8 mouse cellular contexts compared by ENCODE assay signal in the genomic region with DNA sequence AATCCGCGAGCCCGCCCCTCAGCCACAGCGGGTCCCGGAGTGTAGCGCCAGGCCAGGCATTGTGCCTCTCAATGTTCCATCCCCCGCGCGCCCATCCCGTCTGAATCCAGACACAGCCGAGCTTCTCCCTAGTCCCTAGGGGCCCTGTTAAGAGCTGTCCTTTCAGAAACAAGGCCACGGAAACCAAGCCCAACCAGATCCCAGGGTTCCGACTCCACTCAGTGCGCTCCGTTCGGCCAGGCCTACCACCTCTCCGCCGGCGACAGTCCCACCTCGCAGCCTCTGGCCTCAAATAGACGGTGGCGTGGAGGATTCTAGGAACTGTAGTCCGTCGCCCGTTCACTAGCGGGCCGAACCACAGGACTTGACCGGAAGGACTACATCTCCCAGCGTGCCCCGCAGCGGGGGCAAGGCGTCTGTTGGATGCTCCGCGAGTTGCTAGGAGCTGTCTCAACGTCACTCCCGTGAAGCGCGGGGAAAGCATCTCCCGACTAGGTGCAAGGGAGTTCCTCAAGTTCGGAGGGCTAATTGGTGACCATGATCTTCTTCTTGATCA. TPM values are rescaled to one million over a fixed set of nuclear protein-coding genes. Genes with fewer than 3 reads are reported as not detected.
DNase-seq lines count a peak whose midpoint lies in the region; ATAC-seq and TF ChIP-seq lines count a peak whose summit lies in the region.

A gene (minus strand): TSS at position 283 of the 556 bp plus-strand sequence.

- H3K27ac ChIP-seq in forebrain, embryonic 10.5 days, result peak within 1 kb of the TSS; percentile 92
- peak within 1 kb of the TSS; percentile 96 for H3K27ac ChIP-seq in heart, embryonic 15.5 days
- H3K27ac ChIP-seq in liver, embryonic 14.5 days, result peak within 1 kb of the TSS; percentile 57
- H3K27ac ChIP-seq in neural tube, embryonic 11.5 days (ENCODE audit: low read depth, low read length), result peak within 1 kb of the TSS; percentile 87
- H3K27ac ChIP-seq in stomach, postnatal 0 days (replicated peaks), result peak within 1 kb of the TSS; percentile 90

- H3K9me3 ChIP-seq in forebrain, embryonic 10.5 days, result no peaks in the 10 kb centered on the region
- no peaks in the 10 kb centered on the region for H3K9me3 ChIP-seq in heart, embryonic 15.5 days (replicated peaks)
- H3K9me3 ChIP-seq in liver, embryonic 14.5 days (ENCODE audit: control insufficient read depth, low read length), result no peaks in the 10 kb centered on the region
- H3K9me3 ChIP-seq in neural tube, embryonic 11.5 days (ENCODE audit: control insufficient read depth, low read length), result no peaks in the 10 kb centered on the region
- no peaks in the 10 kb centered on the region for H3K9me3 ChIP-seq in stomach, postnatal 0 days (ENCODE audit: control insufficient read depth, low read length)

- peak within 1 kb of the TSS; percentile 83 for H3K4me2 ChIP-seq in heart, embryonic 15.5 days
- peak within 1 kb of the TSS; percentile 97 for H3K4me2 ChIP-seq in liver, embryonic 14.5 days (ENCODE audit: low read depth)
- peak within 1 kb of the TSS; percentile 84 for H3K4me2 ChIP-seq in neural tube, embryonic 11.5 days (ENCODE audit: low read depth)
- H3K4me2 ChIP-seq in stomach, postnatal 0 days (replicated peaks; ENCODE audit: low read depth), result peak within 1 kb of the TSS; percentile 70

- peaks cover 44% of the 10 kb centered on the region for H3K36me3 ChIP-seq in forebrain, embryonic 10.5 days (replicated peaks)
- H3K36me3 ChIP-seq in heart, embryonic 15.5 days, result peaks cover 21% of the 10 kb centered on the region
- H3K36me3 ChIP-seq in liver, embryonic 14.5 days (replicated peaks; ENCODE audit: control insufficient read depth, insufficient read depth, low read depth), result no peaks in the 10 kb centered on the region
- H3K36me3 ChIP-seq in neural tube, embryonic 11.5 days (ENCODE audit: control insufficient read depth, insufficient read depth, low read length), result no peaks in the 10 kb centered on the region; the same call in 1 of the 2 replicates
- H3K36me3 ChIP-seq in stomach, postnatal 0 days (ENCODE audit: control insufficient read depth, insufficient read depth, low read length), result peaks cover 4% of the 10 kb centered on the region; the same call in 1 of the 2 replicates

- H3K4me1 ChIP-seq in forebrain, embryonic 10.5 days, result peaks cover 39% of the 10 kb centered on the region
- peaks cover 19% of the 10 kb centered on the region for H3K4me1 ChIP-seq in heart, embryonic 15.5 days (replicated peaks)
- H3K4me1 ChIP-seq in liver, embryonic 14.5 days (replicated peaks; ENCODE audit: control insufficient read depth in 2 of 2, insufficient read depth in 2 of 2, low read length in 1 of 2), result peaks cover 2 to 11% of the 10 kb centered on the region in 2 experiments; a peak in 3 of 4 replicates
- H3K4me1 ChIP-seq in neural tube, embryonic 11.5 days (ENCODE audit: control insufficient read depth, insufficient read depth, low read length), result peaks cover 10% of the 10 kb centered on the region
- H3K4me1 ChIP-seq in stomach, postnatal 0 days (replicated peaks; ENCODE audit: control insufficient read depth, insufficient read depth), result no peaks in the 10 kb centered on the region

- peaks cover 6% of the 10 kb centered on the region; the same call in 1 of the 2 replicates for H3K27me3 ChIP-seq in forebrain, embryonic 10.5 days (ENCODE audit: poor library complexity, severe bottlenecking)
- no peaks in the 10 kb centered on the region for H3K27me3 ChIP-seq in heart, embryonic 15.5 days
- no peaks in the 10 kb centered on the region for H3K27me3 ChIP-seq in liver, embryonic 14.5 days (ENCODE audit: control insufficient read depth, insufficient read depth, low read length)
- H3K27me3 ChIP-seq in neural tube, embryonic 11.5 days (ENCODE audit: control insufficient read depth, insufficient read depth, low read length), result no peaks in the 10 kb centered on the region
- H3K27me3 ChIP-seq in stomach, postnatal 0 days (ENCODE audit: control insufficient read depth, insufficient read depth, low read length), result no peaks in the 10 kb centered on the region

- no peak for TF ChIP-seq EP300 in liver, embryonic 14.5 days (IDR thresholded peaks at IDR 0.05; ENCODE audit: low read depth)
- no peak for TF ChIP-seq EP300 in stomach, postnatal 0 days (optimal IDR thresholded peaks at IDR 0.05)

- peak within 1 kb of the TSS; percentile 68 for H3K4me3 ChIP-seq in forebrain, embryonic 10.5 days
- H3K4me3 ChIP-seq in heart, embryonic 15.5 days, result peak within 1 kb of the TSS; percentile 73
- peak within 1 kb of the TSS; percentile 83 to 93 for H3K4me3 ChIP-seq in liver, embryonic 14.5 days (ENCODE audit: insufficient read depth in 1 of 2, low read depth in 2 of 2, low read length in 2 of 2)
- peak within 1 kb of the TSS; percentile 80 for H3K4me3 ChIP-seq in neural tube, embryonic 11.5 days (ENCODE audit: low read depth, low read length)
- peak within 1 kb of the TSS; percentile 65 for H3K4me3 ChIP-seq in stomach, postnatal 0 days (ENCODE audit: low read depth, low read length)

- peak; percentile 79 for DNase-seq in c-Kit-negative CD71-positive TER-119-positive erythroid progenitor cells, embryonic 14.5 days (ENCODE audit: low read depth, low spot score)
- peak; percentile 95 for DNase-seq in forebrain, embryonic 10.5 days (ENCODE audit: extremely low spot score, low spot score)
- DNase-seq in kidney, postnatal 25 days, result peak; percentile 94 to 98
- DNase-seq in liver, embryonic 14.5 days (ENCODE audit: low read depth in 3 of 3, low spot score in 3 of 3), result peak; percentile 86 to 90 (median 89)
- peak; percentile 97 for DNase-seq in neural tube, embryonic 11.5 days (ENCODE audit: low spot score)
- DNase-seq in stomach, postnatal 0 days (ENCODE audit: low spot score), result peak; percentile 94

- ATAC-seq in CD4-positive, CD25-positive, alpha-beta regulatory T cell, adult 4 months, result peak; percentile 99
- ATAC-seq in heart, embryonic 15.5 days (replicated peaks; ENCODE audit: insufficient number of reproducible peaks, insufficient read depth, low FRiP score, low read depth), result peak; percentile 96
- ATAC-seq in liver, embryonic 14.5 days (ENCODE audit: insufficient read depth), result peak; percentile 97
- peak; percentile 94 for ATAC-seq in neural tube, embryonic 11.5 days (ENCODE audit: insufficient read depth, low FRiP score, low TSS enrichment)
- peak; percentile 93 for ATAC-seq in stomach, postnatal 0 days (ENCODE audit: low FRiP score, low TSS enrichment)

- no peak for TF ChIP-seq CTCF in liver, embryonic 14.5 days (IDR thresholded peaks at IDR 0.05; ENCODE audit: low read depth)
- TF ChIP-seq CTCF in stomach, postnatal 0 days (IDR thresholded peaks at IDR 0.05; ENCODE audit: low read depth), result no peak

- peak within 1 kb of the TSS; percentile 75 for H3K9ac ChIP-seq in heart, embryonic 15.5 days
- H3K9ac ChIP-seq in liver, embryonic 14.5 days (replicated peaks), result peak within 1 kb of the TSS; percentile 88
- H3K9ac ChIP-seq in neural tube, embryonic 11.5 days (ENCODE audit: low read length), result peak within 1 kb of the TSS; percentile 89
- H3K9ac ChIP-seq in stomach, postnatal 0 days (ENCODE audit: low read length), result peak within 1 kb of the TSS; percentile 71

- WGBS in forebrain, embryonic 10.5 days, result under 1% methylated on average over 40 of the region's 40 CpGs
- under 1% methylated on average over 40 of the region's 40 CpGs for WGBS in heart, embryonic 15.5 days
- WGBS in liver, embryonic 14.5 days (ENCODE audit: insufficient replicate concordance), result under 1% methylated on average over 40 of the region's 40 CpGs
- under 1% methylated on average over 40 of the region's 40 CpGs for WGBS in neural tube, embryonic 11.5 days
- under 1% methylated on average over 40 of the region's 40 CpGs for WGBS in stomach, postnatal 0 days

RNA-seq across cellular contexts. Expression of the gene that starts here (rescaled TPM):
- polyA plus RNA-seq in CD4-positive, CD25-positive, alpha-beta regulatory T cell, adult 4 months (2017; shearing (Covaris generic)), result 1 to 10 TPM; 2.8 to 5.2 TPM
- 63.5 and 67.7 TPM in 2 replicates for polyA plus RNA-seq in forebrain, embryonic 10.5 days (2016; fragmentation: Nextera tagmentation; extraction: Ambion mirVana)
- 19.8 and 26.0 TPM in 2 replicates for polyA plus RNA-seq in heart, embryonic 15.5 days (2015; fragmentation: Nextera tagmentation; extraction: Ambion mirVana)
- 5.8 and 8.7 TPM in 2 replicates for polyA plus RNA-seq in liver, embryonic 14.5 days (2012; rRNA removed)
- 3.1 and 3.5 TPM in 2 replicates for polyA plus RNA-seq in liver, embryonic 14.5 days (2014; fragmentation: Nextera tagmentation; extraction: Ambion mirVana)
- 35.7 and 37.0 TPM in 2 replicates for polyA plus RNA-seq in neural tube, embryonic 11.5 days (2014; fragmentation: Nextera tagmentation; extraction: Ambion mirVana)
- 8.0 and 8.8 TPM in 2 replicates for polyA plus RNA-seq in stomach, postnatal 0 days (2015; fragmentation: Nextera tagmentation; extraction: Ambion mirVana)

Comparison
In these comparisons a context has a peak if more than half of its experiments do, and no peak if none do; other contexts are left out.
1. Peak in every context shown above with its lines: DNase-seq, ATAC-seq, H3K4me3 ChIP-seq and H3K27ac ChIP-seq.